Mouse (Mus musculus) frontal cortex, adult (tissue): ENCODE measurements at regions not wholly inside any gene's neighbourhood (a gene's known extent, or its start where the extent isn't known, plus 50 kb on each side); places are given as distances from the start of the nearest gene placed in this dataset.

Source experiments
- ATAC-seq: cut with Nextera tagmentation; 2 replicates; pipeline ENCODE4 v1.9.2; 2017; ENCODE audit warnings: mild to moderate bottlenecking, moderate library complexity, mixed read lengths; ENCODE audit not compliant: low TSS enrichment

- no peak for ATAC-seq
These were observed 372.5 kb upstream of the Kif2a start for GRCm38 (mm10) chr13:107394451-107394850.

GRCm38 (mm10) chr13:107389535-107390150 is 367.7 kb upstream of the Kif2a start:
- no peak for ATAC-seq

- no peak for ATAC-seq
These were observed 367.1 kb upstream of the Kif2a start for GRCm38 (mm10) chr13:107389074-107389473.

GRCm38 (mm10) chr13:107378076-107378475 is 356.1 kb upstream of the Kif2a start:
- no peak for ATAC-seq

- ATAC-seq: no peak
These were observed 350.7 kb upstream of the Kif2a start for GRCm38 (mm10) chr13:107372666-107373065.

- 0 out of 2 replicates have a peak, but pooled peaks have one; percentile 8 for ATAC-seq
These were observed 350.0 kb upstream of the Kif2a start for GRCm38 (mm10) chr13:107371616-107372582.

GRCm38 (mm10) chr13:107367639-107368038 is 345.7 kb upstream of the Kif2a start:
- ATAC-seq: peak; percentile 86

- no peak for ATAC-seq
These were observed 343.8 kb upstream of the Kif2a start for GRCm38 (mm10) chr13:107365766-107366165.

- ATAC-seq: no peak
These were observed 343.3 kb upstream of the Kif2a start for GRCm38 (mm10) chr13:107365241-107365640.

GRCm38 (mm10) chr13:107362806-107363687 is 341.1 kb upstream of the Kif2a start:
- peak; percentile 76 for ATAC-seq

GRCm38 (mm10) chr13:107340802-107341364 is 319.0 kb upstream of the Kif2a start:
- no peak for ATAC-seq

- no peak for ATAC-seq
These were observed 316.2 kb upstream of the Kif2a start for GRCm38 (mm10) chr13:107338111-107338510.

GRCm38 (mm10) chr13:107337111-107337510 is 315.2 kb upstream of the Kif2a start:
- peak; percentile 85 for ATAC-seq

GRCm38 (mm10) chr13:107329348-107329747 is 307.4 kb upstream of the Kif2a start:
- ATAC-seq: peak; percentile 92

GRCm38 (mm10) chr13:107325707-107326495 is 304.0 kb upstream of the Kif2a start:
- ATAC-seq: peak; percentile 86

GRCm38 (mm10) chr13:107314746-107315145 is 292.8 kb upstream of the Kif2a start:
- ATAC-seq: peak; percentile 52

- ATAC-seq: no peak
These were observed 287.2 kb upstream of the Kif2a start for GRCm38 (mm10) chr13:107308958-107309639.

GRCm38 (mm10) chr13:107308404-107308803 is 286.5 kb upstream of the Kif2a start:
- no peak for ATAC-seq

GRCm38 (mm10) chr13:107306958-107307357 is 285.0 kb upstream of the Kif2a start:
- ATAC-seq: no peak

GRCm38 (mm10) chr13:107306232-107306631 is 284.3 kb upstream of the Kif2a start:
- peak; percentile 93 for ATAC-seq
